Mouse (Mus musculus) CH12.LX (cell line): Measurements from ENCODE around the gene Gemin2.

Experiments used
- BHLHE40 ChIP-seq: IDR thresholded peaks from 2 replicates; pipeline ENCODE4 v1.6.1; 2011; ENCODE audit warnings: mild to moderate bottlenecking, low read depth, low read length, improper control_type of control experiment
- CTCF ChIP-seq, 2 experiments: IDR thresholded peaks in 1 of 2; conservative IDR thresholded peaks in 1 of 2; 2 replicates each; pipeline ENCODE4 v1.5.1; 2011 to 2012; ENCODE audit warnings: low read depth in 2 of 2, low read length in 2 of 2, improper control_type of control experiment in 1 of 2, inconsistent platforms in 1 of 2, mild to moderate bottlenecking in 1 of 2, moderate library complexity in 1 of 2
- E2F4 ChIP-seq: IDR thresholded peaks from 2 replicates; pipeline ENCODE4 v1.6.1; 2011; ENCODE audit warnings: low read depth, low read length, improper control_type of control experiment; ENCODE audit not compliant: insufficient replicate concordance
- EP300 ChIP-seq: IDR thresholded peaks from 2 replicates; pipeline ENCODE4 v1.6.1; 2011; ENCODE audit warnings: low read length, improper control_type of control experiment
- HCFC1 ChIP-seq: IDR thresholded peaks from 2 replicates; pipeline ENCODE4 v1.6.1; 2012; ENCODE audit warnings: low read depth, mild to moderate bottlenecking, inconsistent platforms, low read length, improper control_type of control experiment
- NRF1 ChIP-seq: IDR thresholded peaks from 2 replicates; pipeline ENCODE4 v1.6.1; 2014; ENCODE audit warnings: low read depth, mild to moderate bottlenecking, inconsistent platforms, low read length, improper control_type of control experiment, moderate library complexity
- POLR2A ChIP-seq: IDR thresholded peaks from 2 replicates; pipeline ENCODE4 v1.6.1; 2011; ENCODE audit warnings: low read depth, mild to moderate bottlenecking, improper control_type of control experiment, low read length
- POLR2AphosphoS2 ChIP-seq: IDR thresholded peaks from 2 replicates; pipeline ENCODE4 v1.6.1; 2011; ENCODE audit warnings: low read depth, low read length, improper control_type of control experiment
- RCOR1 ChIP-seq: conservative IDR thresholded peaks from 2 replicates; pipeline ENCODE4 v1.6.1; 2012; ENCODE audit warnings: low read depth, mild to moderate bottlenecking, inconsistent platforms, low read length, improper control_type of control experiment
- UBTF ChIP-seq: IDR thresholded peaks from 2 replicates; pipeline ENCODE4 v1.6.1; 2012; ENCODE audit warnings: low read depth, mild to moderate bottlenecking, inconsistent platforms, low read length, improper control_type of control experiment, moderate library complexity
- ZC3H11A ChIP-seq: IDR thresholded peaks from 2 replicates; pipeline ENCODE4 v1.6.1; 2012; ENCODE audit warnings: low read depth, mild to moderate bottlenecking, inconsistent platforms, low read length, improper control_type of control experiment
- ZKSCAN1 ChIP-seq: IDR thresholded peaks from 2 replicates; pipeline ENCODE4 v1.6.1; 2012; ENCODE audit warnings: low read depth, inconsistent platforms, low read length, improper control_type of control experiment, borderline replicate concordance
- ZNF384 ChIP-seq: IDR thresholded peaks from 2 replicates; pipeline ENCODE4 v1.6.1; 2012; ENCODE audit warnings: low read depth, low read length, improper control_type of control experiment, inconsistent platforms

DNA sequence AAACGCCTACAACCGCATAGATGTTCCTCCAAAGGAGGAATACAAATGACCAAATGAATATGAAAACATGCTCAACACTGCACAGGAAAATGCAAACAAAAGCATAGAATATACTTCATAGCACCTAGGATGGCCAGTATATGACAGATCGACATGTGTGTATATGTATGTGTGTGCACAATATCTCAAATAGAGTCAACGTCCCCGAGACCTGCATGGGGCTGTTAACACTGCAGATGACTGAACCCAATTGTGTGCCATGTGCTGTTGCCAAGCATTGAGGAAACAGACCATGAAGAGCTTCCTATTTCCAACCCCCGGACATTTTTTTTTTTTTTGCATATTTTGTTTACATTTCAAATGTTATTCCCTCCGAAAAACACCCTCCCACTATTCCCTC, 27.7 kb downstream of the Gemin2 start:
- TF ChIP-seq CTCF (conservative IDR thresholded peaks at IDR 0.05 in 1 of 2, IDR thresholded peaks at IDR 0.05 in 1 of 2; ENCODE audit: low read depth in 2 of 2, low read length in 2 of 2) (no peak), HCFC1 (no peak), BHLHE40 (no peak), UBTF (no peak), RCOR1 (no peak), POLR2A (no peak; the same call in none of the 2 replicates), NRF1 (no peak), EP300 (no peak), POLR2AphosphoS2 (no peak), ZKSCAN1 (no peak), E2F4 (no peak), ZC3H11A (no peak), ZNF384 (peak; percentile 67)
